Mouse (Mus musculus) lung, embryonic 15.5 days (tissue): Measurements from ENCODE around the gene Exoc2. TPM values are rescaled to one million over a fixed set of nuclear protein-coding genes. Genes with fewer than 3 reads are reported as not detected.

Experiments used
- ATAC-seq: fragments of 200-750 bp; cut with Nextera tagmentation; 2 replicates; pipeline ENCODE4 v1.8.0; 2017; ENCODE audit warnings: moderate number of reproducible peaks, borderline replicate concordance; ENCODE audit not compliant: low FRiP score, low TSS enrichment; ENCODE audit errors: extremely low read depth
- H3K27ac ChIP-seq: fragments of 300-500 bp; sonication (generic); 2 replicates; pipeline ENCODE4 v1.5.1; 2015; ENCODE audit warnings: moderate library complexity, mild to moderate bottlenecking, inconsistent platforms
- H3K27me3 ChIP-seq: fragments of 300-500 bp; sonication (generic); 2 replicates; pipeline ENCODE4 v1.6.1; 2015; ENCODE audit warnings: inconsistent platforms
- H3K36me3 ChIP-seq: fragments of 300-500 bp; sonication (generic); 2 replicates; pipeline ENCODE4 v1.6.1; 2015; ENCODE audit warnings: inconsistent platforms
- H3K4me1 ChIP-seq: fragments of 300-500 bp; sonication (generic); 2 replicates; pipeline ENCODE4 v1.6.1; 2015; ENCODE audit warnings: inconsistent platforms
- H3K4me2 ChIP-seq: fragments of 300-500 bp; sonication (generic); 2 replicates; pipeline ENCODE4 v1.6.1; 2015; ENCODE audit warnings: inconsistent platforms, mild to moderate bottlenecking, moderate library complexity
- H3K4me3 ChIP-seq: fragments of 300-500 bp; sonication (generic); 2 replicates; pipeline ENCODE4 v1.5.1; 2015; ENCODE audit warnings: mild to moderate bottlenecking, inconsistent platforms
- H3K9ac ChIP-seq: fragments of 300-500 bp; sonication (generic); 2 replicates; pipeline ENCODE4 v1.6.1; 2015; ENCODE audit warnings: inconsistent platforms
- H3K9me3 ChIP-seq: fragments of 300-500 bp; sonication (generic); 2 replicates; pipeline ENCODE4 v1.6.1; 2016; ENCODE audit warnings: inconsistent platforms
- WGBS: fragments of 180-500 bp; shearing (Covaris S2); methylation state at CpG from one replicate; pipeline ENCODE4 v1.1.7; 2015; 5-methylcytosine and 5-hydroxymethylcytosine counted together
- polyA plus RNA-seq: library from polyadenylated mRNA; unstranded; fragments of >200 nt; fragmentation: Nextera tagmentation; extraction: Ambion mirVana; gene quantifications from 2 replicates; pipeline ENCODE4 v1.2.1, GENCODE M21; 2015

The Exoc2 gene
- polyA plus RNA-seq, 1 experiment from 2014 or later, result 36.8 TPM

GRCm38 (mm10) chr13:30880310-30880709, 93.6 kb downstream of the Exoc2 start:
- no peaks in the 10 kb centered on the region for H3K27me3 ChIP-seq
- H3K27ac ChIP-seq, result no peak overlapping the region
- ATAC-seq, result no peak
- no peak overlapping the region for H3K4me3 ChIP-seq
- no peaks in the 10 kb centered on the region for H3K9me3 ChIP-seq
- no peak overlapping the region for H3K4me2 ChIP-seq
- H3K9ac ChIP-seq, result no peak overlapping the region
- H3K36me3 ChIP-seq, result peaks cover 22% of the 10 kb centered on the region
- whole genome bisulfite sequencing, result 91% methylated on average over 5 of the region's 5 CpGs
- no peaks in the 10 kb centered on the region for H3K4me1 ChIP-seq

GRCm38 (mm10) chr13:30879871-30880270, 94.0 kb downstream of the Exoc2 start:
- H3K9me3 ChIP-seq, result no peaks in the 10 kb centered on the region
- H3K4me3 ChIP-seq, result no peak overlapping the region
- no peak overlapping the region for H3K9ac ChIP-seq
- no peak for ATAC-seq
- peaks cover 20% of the 10 kb centered on the region for H3K36me3 ChIP-seq
- H3K27me3 ChIP-seq, result no peaks in the 10 kb centered on the region
- no peak overlapping the region for H3K27ac ChIP-seq
- 94% methylated on average over 1 of the region's 1 CpGs for WGBS
- H3K4me2 ChIP-seq, result no peak overlapping the region
- H3K4me1 ChIP-seq, result no peaks in the 10 kb centered on the region

- Histone ChIP-seq H3K27me3 (no peaks in the 10 kb centered on the region), H3K4me1 (no peaks in the 10 kb centered on the region), H3K36me3 (peaks cover 19% of the 10 kb centered on the region), H3K27ac (no peak overlapping the region), H3K9ac (no peak overlapping the region), H3K9me3 (no peaks in the 10 kb centered on the region), H3K4me3 (no peak overlapping the region), H3K4me2 (no peak overlapping the region)
- no peak for ATAC-seq
- WGBS, result 90% methylated on average over 3 of the region's 3 CpGs
Observed at GRCm38 (mm10) chr13:30875825-30876224, 98.1 kb downstream of the Exoc2 start.

- Histone ChIP-seq H3K4me2 (no peak overlapping the region), H3K9me3 (no peaks in the 10 kb centered on the region), H3K4me1 (no peaks in the 10 kb centered on the region), H3K9ac (no peak overlapping the region), H3K27me3 (no peaks in the 10 kb centered on the region), H3K27ac (no peak overlapping the region), H3K4me3 (no peak overlapping the region), H3K36me3 (peaks cover 22% of the 10 kb centered on the region)
- no peak for ATAC-seq
- WGBS, result 78% methylated on average over 1 of the region's 1 CpGs
Observed at GRCm38 (mm10) chr13:30873472-30873871, 100.4 kb downstream of the Exoc2 start.

GRCm38 (mm10) chr13:30865486-30865885, 108.4 kb downstream of the Exoc2 start:
- Histone ChIP-seq H3K27ac (no peak overlapping the region), H3K9me3 (no peaks in the 10 kb centered on the region), H3K36me3 (peaks cover 16% of the 10 kb centered on the region; the same call in 1 of the 2 replicates), H3K27me3 (no peaks in the 10 kb centered on the region), H3K4me1 (no peaks in the 10 kb centered on the region), H3K4me2 (no peak overlapping the region), H3K4me3 (no peak overlapping the region), H3K9ac (no peak overlapping the region)
- ATAC-seq, result no peak

GRCm38 (mm10) chr13:30864042-30864441, 109.9 kb downstream of the Exoc2 start:
- Histone ChIP-seq H3K36me3 (peaks cover 13% of the 10 kb centered on the region; the same call in 1 of the 2 replicates), H3K27me3 (no peaks in the 10 kb centered on the region), H3K4me2 (no peak overlapping the region), H3K27ac (no peak overlapping the region), H3K4me3 (no peak overlapping the region), H3K9ac (no peak overlapping the region), H3K4me1 (no peaks in the 10 kb centered on the region), H3K9me3 (no peaks in the 10 kb centered on the region)
- WGBS, result 86% methylated on average over 3 of the region's 3 CpGs
- ATAC-seq, result no peak

GRCm38 (mm10) chr13:30858421-30858820, 115.5 kb downstream of the Exoc2 start:
- Histone ChIP-seq H3K4me3 (no peak overlapping the region), H3K27ac (no peak overlapping the region), H3K27me3 (no peaks in the 10 kb centered on the region), H3K9me3 (no peaks in the 10 kb centered on the region), H3K36me3 (peaks cover 12% of the 10 kb centered on the region), H3K4me1 (no peaks in the 10 kb centered on the region), H3K9ac (no peak overlapping the region), H3K4me2 (no peak overlapping the region)
- ATAC-seq, result no peak
- WGBS, result 81% methylated on average over 3 of the region's 3 CpGs

- Histone ChIP-seq H3K9me3 (no peaks in the 10 kb centered on the region), H3K27me3 (no peaks in the 10 kb centered on the region), H3K4me2 (no peak overlapping the region), H3K9ac (no peak overlapping the region), H3K4me1 (no peaks in the 10 kb centered on the region), H3K4me3 (no peak overlapping the region), H3K27ac (no peak overlapping the region), H3K36me3 (peaks cover 4% of the 10 kb centered on the region)
- ATAC-seq, result no peak
- WGBS, result 64% methylated on average over 2 of the region's 2 CpGs
Observed at GRCm38 (mm10) chr13:30850736-30851135, 123.2 kb downstream of the Exoc2 start.

- no peak overlapping the region for H3K9ac ChIP-seq
- H3K4me2 ChIP-seq, result no peak overlapping the region
- H3K4me1 ChIP-seq, result no peaks in the 10 kb centered on the region
- H3K36me3 ChIP-seq, result 0 out of 2 replicates have a peak, but pooled peaks cover 4% of the 10 kb centered on the region
- no peaks in the 10 kb centered on the region for H3K27me3 ChIP-seq
- no peak overlapping the region for H3K27ac ChIP-seq
- no peak overlapping the region for H3K4me3 ChIP-seq
- WGBS, result 72% methylated on average over 1 of the region's 1 CpGs
- H3K9me3 ChIP-seq, result no peaks in the 10 kb centered on the region
- no peak for ATAC-seq
Observed at GRCm38 (mm10) chr13:30848001-30848400, 125.9 kb downstream of the Exoc2 start.

- Histone ChIP-seq H3K9ac (no peak overlapping the region), H3K27ac (no peak overlapping the region), H3K9me3 (no peaks in the 10 kb centered on the region), H3K27me3 (no peaks in the 10 kb centered on the region), H3K4me3 (no peak overlapping the region), H3K36me3 (0 out of 2 replicates have a peak, but pooled peaks cover 4% of the 10 kb centered on the region), H3K4me1 (no peaks in the 10 kb centered on the region), H3K4me2 (no peak overlapping the region)
- WGBS, result 93% methylated on average over 4 of the region's 4 CpGs
- ATAC-seq, result no peak
Observed at GRCm38 (mm10) chr13:30846506-30846905, 127.4 kb downstream of the Exoc2 start.

- Histone ChIP-seq H3K9ac (no peak overlapping the region), H3K9me3 (no peaks in the 10 kb centered on the region), H3K4me3 (no peak overlapping the region), H3K4me2 (no peak overlapping the region), H3K36me3 (0 out of 2 replicates have a peak, but pooled peaks cover 4% of the 10 kb centered on the region), H3K27me3 (no peaks in the 10 kb centered on the region), H3K4me1 (no peaks in the 10 kb centered on the region), H3K27ac (no peak overlapping the region)
- WGBS, result 87% methylated on average over 4 of the region's 4 CpGs
- ATAC-seq, result no peak
Observed at GRCm38 (mm10) chr13:30843049-30843448, 130.8 kb downstream of the Exoc2 start.

- Histone ChIP-seq H3K27me3 (no peaks in the 10 kb centered on the region), H3K9ac (no peak overlapping the region), H3K36me3 (0 out of 2 replicates have a peak, but pooled peaks cover 4% of the 10 kb centered on the region), H3K9me3 (no peaks in the 10 kb centered on the region), H3K4me2 (no peak overlapping the region), H3K27ac (no peak overlapping the region), H3K4me3 (no peak overlapping the region), H3K4me1 (no peaks in the 10 kb centered on the region)
- WGBS, result 59% methylated on average over 2 of the region's 2 CpGs
- no peak for ATAC-seq
Observed at GRCm38 (mm10) chr13:30841843-30842242, 132.1 kb downstream of the Exoc2 start.

GRCm38 (mm10) chr13:30841306-30841705, 132.6 kb downstream of the Exoc2 start:
- WGBS, result 40% methylated on average over 4 of the region's 4 CpGs
- no peak overlapping the region for H3K27ac ChIP-seq
- H3K4me1 ChIP-seq, result no peaks in the 10 kb centered on the region
- H3K36me3 ChIP-seq, result 0 out of 2 replicates have a peak, but pooled peaks cover 4% of the 10 kb centered on the region
- no peak overlapping the region for H3K4me3 ChIP-seq
- 0 out of 2 replicates have a peak, but pooled peaks have one; percentile 27 for ATAC-seq
- no peak overlapping the region for H3K9ac ChIP-seq
- no peak overlapping the region for H3K4me2 ChIP-seq
- H3K27me3 ChIP-seq, result no peaks in the 10 kb centered on the region
- no peaks in the 10 kb centered on the region for H3K9me3 ChIP-seq
